Mouse (Mus musculus): ENCODE data around the gene Rcsd1. TPM values are rescaled to one million over a fixed set of nuclear protein-coding genes. Genes with fewer than 3 reads are reported as not detected.

Gene Rcsd1
- polyA plus RNA-seq (2012; rRNA removed): 3.8 and 4.6 TPM in 2 replicates

DNA sequence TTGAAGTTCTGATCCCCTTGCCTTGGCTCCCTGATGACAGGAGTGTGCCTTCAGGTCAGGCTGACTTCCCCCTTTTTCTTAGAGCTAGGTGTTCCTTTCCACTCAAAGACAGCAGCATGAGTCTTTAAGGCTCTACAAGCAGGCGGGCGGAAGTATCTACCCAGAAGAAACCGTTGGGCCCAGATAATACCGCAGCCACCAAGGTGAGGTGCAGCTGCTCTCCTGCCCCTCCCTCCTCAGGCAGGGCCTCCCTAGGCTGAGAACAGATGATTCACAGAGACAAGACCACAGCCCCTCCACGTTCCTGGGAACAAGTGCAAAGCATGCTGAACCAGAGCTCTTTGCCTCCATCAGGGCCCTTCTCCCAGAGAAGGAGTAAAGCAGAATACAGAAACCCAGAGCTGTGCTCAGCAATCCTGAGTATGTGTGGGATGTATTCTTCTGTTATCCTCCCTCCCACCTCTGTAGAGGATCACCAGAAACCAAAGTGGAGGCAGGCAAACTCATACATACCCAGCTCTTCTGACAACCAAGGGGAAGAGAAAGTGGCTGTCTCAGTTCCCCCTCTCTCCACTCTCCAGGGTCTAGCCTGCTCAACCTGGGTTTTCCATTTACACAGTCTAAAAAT is at the start of gene Rcsd1:
Gene Rcsd1, minus strand, starts transcription at position 129 of the 628 bp plus-strand sequence.
- DNase-seq: no peak
- no peak for TF ChIP-seq CTCF (IDR thresholded peaks at IDR 0.05; ENCODE audit: borderline replicate concordance, insufficient read depth, low read depth, low read length)
- TF ChIP-seq POLR2A (IDR thresholded peaks at IDR 0.05; ENCODE audit: borderline replicate concordance, insufficient read depth, low read length): no peak
- H3K27ac ChIP-seq (ENCODE audit: insufficient read depth, low read length): no peak within 1 kb of the TSS
- WGBS: 71% methylated on average over 5 of the region's 5 CpGs
- H3K27me3 ChIP-seq (ENCODE audit: control insufficient read depth, insufficient read depth, low read length): no peaks in the 10 kb centered on the region
- no peaks in the 10 kb centered on the region for H3K4me1 ChIP-seq (ENCODE audit: control insufficient read depth, insufficient read depth, low read length)
- H3K4me3 ChIP-seq (replicated peaks; ENCODE audit: insufficient read depth, low read depth, low read length): no peak within 1 kb of the TSS

DNA sequence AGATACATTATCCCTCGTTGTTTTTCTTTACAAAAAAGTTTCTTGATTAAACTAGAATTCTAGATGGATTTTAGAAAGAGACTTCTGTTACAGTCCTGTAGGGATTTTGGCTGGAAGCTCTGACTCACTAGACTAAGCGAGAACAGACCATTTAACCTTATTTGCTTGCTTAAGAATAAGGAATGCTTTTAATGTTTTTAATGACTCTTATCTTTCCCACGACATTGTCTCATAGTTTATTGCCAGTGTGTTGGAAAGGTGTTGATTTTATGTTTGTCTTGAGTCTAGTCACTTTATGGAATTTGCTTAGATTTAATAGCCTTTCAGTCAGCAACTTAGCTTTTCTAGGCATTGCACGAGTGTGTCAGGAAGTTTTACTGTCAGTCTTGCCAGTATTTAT is 45.6 kb upstream of the Rcsd1 start:
- Histone ChIP-seq H3K27ac (ENCODE audit: insufficient read depth, low read length) (no peak overlapping the region), H3K4me1 (ENCODE audit: control insufficient read depth, insufficient read depth, low read length) (no peaks in the 10 kb centered on the region), H3K4me3 (replicated peaks; ENCODE audit: insufficient read depth, low read depth, low read length) (no peak overlapping the region), H3K27me3 (ENCODE audit: control insufficient read depth, insufficient read depth, low read length) (no peaks in the 10 kb centered on the region)
- no peak for TF ChIP-seq POLR2A (IDR thresholded peaks at IDR 0.05; ENCODE audit: borderline replicate concordance, insufficient read depth, low read length)
- TF ChIP-seq CTCF (IDR thresholded peaks at IDR 0.05; ENCODE audit: borderline replicate concordance, insufficient read depth, low read depth, low read length): no peak
- DNase-seq: no peak
- WGBS: 71% methylated on average over 4 of the region's 4 CpGs

DNA sequence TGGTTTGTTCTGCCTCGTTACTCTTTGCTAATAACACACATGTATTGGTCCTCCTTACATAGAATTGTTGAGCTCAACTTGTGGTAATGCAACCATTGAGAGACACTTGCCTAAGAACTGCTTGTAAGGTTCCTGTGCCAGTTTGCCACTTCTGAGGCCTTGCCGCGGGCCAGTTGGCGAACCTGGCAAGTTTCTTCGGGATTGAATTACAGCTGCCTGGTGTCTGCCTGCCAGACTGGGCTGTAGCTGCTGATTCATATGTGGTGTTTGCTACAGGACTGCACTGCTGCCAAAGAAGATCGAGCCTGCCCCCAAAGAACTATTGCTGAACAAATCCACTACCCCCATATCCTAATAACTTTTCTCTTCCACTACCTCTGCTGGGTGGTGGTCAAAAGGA is 44.6 kb upstream of the Rcsd1 start:
- TF ChIP-seq POLR2A (IDR thresholded peaks at IDR 0.05; ENCODE audit: borderline replicate concordance, insufficient read depth, low read length): no peak
- no peak for TF ChIP-seq CTCF (IDR thresholded peaks at IDR 0.05; ENCODE audit: borderline replicate concordance, insufficient read depth, low read depth, low read length)
- Histone ChIP-seq H3K27me3 (ENCODE audit: control insufficient read depth, insufficient read depth, low read length) (no peaks in the 10 kb centered on the region), H3K27ac (ENCODE audit: insufficient read depth, low read length) (no peak overlapping the region), H3K4me1 (ENCODE audit: control insufficient read depth, insufficient read depth, low read length) (no peaks in the 10 kb centered on the region), H3K4me3 (replicated peaks; ENCODE audit: insufficient read depth, low read depth, low read length) (no peak overlapping the region)
- WGBS: 54% methylated on average over 6 of the region's 6 CpGs
- no peak for DNase-seq

DNA sequence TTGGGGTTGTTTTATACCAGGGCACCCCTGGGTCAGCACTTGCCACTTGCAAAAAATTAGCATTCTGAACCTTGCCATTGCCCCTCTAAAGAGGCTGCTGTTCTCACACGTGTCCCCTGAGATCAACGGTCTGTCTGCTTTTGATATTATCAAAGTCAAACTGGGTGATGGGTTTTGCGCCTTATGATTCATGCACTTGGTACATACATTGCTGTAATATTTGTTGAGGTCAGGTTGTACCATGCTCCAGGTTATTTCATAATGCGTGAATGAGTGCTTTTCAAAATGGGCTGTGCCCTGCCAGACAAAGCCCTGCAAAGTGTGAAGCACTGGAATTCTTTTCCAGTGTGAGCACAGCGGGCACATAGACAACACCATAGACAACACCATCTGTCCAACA is 42.3 kb upstream of the Rcsd1 start:
- Histone ChIP-seq H3K27me3 (ENCODE audit: control insufficient read depth, insufficient read depth, low read length) (no peaks in the 10 kb centered on the region), H3K4me1 (ENCODE audit: control insufficient read depth, insufficient read depth, low read length) (no peaks in the 10 kb centered on the region), H3K4me3 (replicated peaks; ENCODE audit: insufficient read depth, low read depth, low read length) (no peak overlapping the region), H3K27ac (ENCODE audit: insufficient read depth, low read length) (no peak overlapping the region)
- no peak for DNase-seq
- TF ChIP-seq POLR2A (IDR thresholded peaks at IDR 0.05; ENCODE audit: borderline replicate concordance, insufficient read depth, low read length): no peak
- no peak for TF ChIP-seq CTCF (IDR thresholded peaks at IDR 0.05; ENCODE audit: borderline replicate concordance, insufficient read depth, low read depth, low read length)
- WGBS: 73% methylated on average over 5 of the region's 5 CpGs

DNA sequence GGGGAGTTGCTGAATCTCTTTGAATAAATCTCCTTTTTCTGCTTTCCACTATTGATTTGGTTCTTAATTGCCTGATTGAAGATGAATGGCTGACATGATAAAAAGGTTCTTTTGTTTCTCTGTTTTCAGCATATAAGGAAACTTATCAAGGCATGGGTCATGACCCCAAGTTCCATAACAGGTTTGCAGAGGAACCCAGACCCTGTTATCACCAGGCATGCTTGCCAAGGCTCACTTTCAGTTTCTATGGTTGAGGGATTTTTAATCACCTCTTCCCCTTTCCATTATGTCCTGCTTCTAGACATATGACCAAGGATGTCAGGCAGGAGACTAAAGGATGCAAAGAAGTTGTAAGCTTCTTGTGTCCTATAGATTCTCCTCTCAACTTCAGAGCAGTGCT is 41.6 kb upstream of the Rcsd1 start:
- Histone ChIP-seq H3K4me1 (ENCODE audit: control insufficient read depth, insufficient read depth, low read length) (no peaks in the 10 kb centered on the region), H3K4me3 (replicated peaks; ENCODE audit: insufficient read depth, low read depth, low read length) (no peak overlapping the region), H3K27ac (ENCODE audit: insufficient read depth, low read length) (no peak overlapping the region), H3K27me3 (ENCODE audit: control insufficient read depth, insufficient read depth, low read length) (no peaks in the 10 kb centered on the region)
- DNase-seq: no peak
- TF ChIP-seq CTCF (IDR thresholded peaks at IDR 0.05; ENCODE audit: borderline replicate concordance, insufficient read depth, low read depth, low read length): no peak
- no peak for TF ChIP-seq POLR2A (IDR thresholded peaks at IDR 0.05; ENCODE audit: borderline replicate concordance, insufficient read depth, low read length)

DNA sequence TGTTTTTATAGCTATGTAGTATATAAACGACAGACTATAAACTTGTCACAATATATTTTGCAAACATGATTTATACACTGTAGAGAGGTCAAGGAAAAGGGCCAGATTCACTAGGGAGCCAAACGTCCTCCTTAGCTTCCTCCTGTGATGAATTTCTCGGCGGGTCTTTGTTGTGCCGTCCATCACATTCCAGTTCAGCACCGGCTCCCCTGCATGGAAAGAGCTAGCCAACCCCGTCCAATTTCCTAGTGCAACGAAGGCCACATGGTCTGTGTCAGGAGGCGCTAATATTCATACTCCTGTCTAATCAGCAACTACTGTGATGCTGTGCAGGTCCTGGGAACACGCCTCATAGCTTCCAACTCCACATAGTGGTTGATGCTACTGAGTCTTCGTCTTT is 38.5 kb upstream of the Rcsd1 start:
- DNase-seq: no peak
- 20% methylated on average over 11 of the region's 11 CpGs for WGBS
- no peak overlapping the region for H3K27ac ChIP-seq (ENCODE audit: insufficient read depth, low read length)
- H3K4me1 ChIP-seq (ENCODE audit: control insufficient read depth, insufficient read depth, low read length): no peaks in the 10 kb centered on the region
- no peak overlapping the region for H3K4me3 ChIP-seq (replicated peaks; ENCODE audit: insufficient read depth, low read depth, low read length)
- no peaks in the 10 kb centered on the region for H3K27me3 ChIP-seq (ENCODE audit: control insufficient read depth, insufficient read depth, low read length)
- TF ChIP-seq CTCF (IDR thresholded peaks at IDR 0.05; ENCODE audit: borderline replicate concordance, insufficient read depth, low read depth, low read length) (no peak), POLR2A (IDR thresholded peaks at IDR 0.05; ENCODE audit: borderline replicate concordance, insufficient read depth, low read length) (no peak)

DNA sequence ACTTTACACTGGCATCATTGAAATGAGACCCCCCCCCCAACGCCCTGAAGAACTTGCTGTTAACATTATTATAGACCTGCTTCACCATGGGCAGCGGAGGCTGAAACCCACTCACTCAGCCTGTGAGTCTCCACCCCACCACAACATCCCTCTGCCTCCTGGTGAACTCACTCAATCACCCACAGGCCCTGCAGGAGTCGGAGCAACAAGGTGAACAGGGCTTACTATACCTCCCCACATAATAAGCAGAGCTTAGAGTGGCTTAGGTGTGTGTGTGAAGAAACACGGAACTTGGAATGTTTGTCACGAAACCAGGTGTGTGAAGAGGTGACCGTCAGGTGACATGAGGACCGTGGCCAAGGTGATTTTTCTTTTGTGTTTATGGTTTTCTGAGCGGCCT is 32.4 kb upstream of the Rcsd1 start:
- no peak overlapping the region for H3K4me3 ChIP-seq (replicated peaks; ENCODE audit: insufficient read depth, low read depth, low read length)
- no peak overlapping the region for H3K27ac ChIP-seq (ENCODE audit: insufficient read depth, low read length)
- 88% methylated on average over 8 of the region's 8 CpGs for WGBS
- no peak for DNase-seq
- no peak for TF ChIP-seq CTCF (IDR thresholded peaks at IDR 0.05; ENCODE audit: borderline replicate concordance, insufficient read depth, low read depth, low read length)
- no peak for TF ChIP-seq POLR2A (IDR thresholded peaks at IDR 0.05; ENCODE audit: borderline replicate concordance, insufficient read depth, low read length)
- no peaks in the 10 kb centered on the region for H3K4me1 ChIP-seq (ENCODE audit: control insufficient read depth, insufficient read depth, low read length)
- no peaks in the 10 kb centered on the region for H3K27me3 ChIP-seq (ENCODE audit: control insufficient read depth, insufficient read depth, low read length)

DNA sequence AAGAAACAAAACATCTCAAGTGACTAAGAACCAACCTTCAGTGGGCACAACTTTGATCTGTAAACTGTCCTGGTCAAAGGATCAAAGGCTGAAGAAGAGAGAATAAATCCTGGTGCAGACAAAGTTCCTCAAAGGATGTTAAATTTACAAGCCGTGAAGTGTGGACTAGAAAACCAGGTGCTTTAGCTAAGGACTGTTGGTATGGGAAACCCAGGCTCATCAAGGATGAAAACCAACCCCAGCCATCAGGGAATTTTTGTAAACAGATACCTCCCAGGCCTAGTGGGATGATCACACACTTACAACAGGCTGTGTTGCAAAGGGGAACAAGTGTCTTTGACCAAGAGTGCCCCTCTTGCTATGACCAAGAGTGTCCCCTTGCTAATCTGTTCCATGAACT is 29.4 kb upstream of the Rcsd1 start:
- Histone ChIP-seq H3K4me3 (replicated peaks; ENCODE audit: insufficient read depth, low read depth, low read length) (no peak overlapping the region), H3K27ac (ENCODE audit: insufficient read depth, low read length) (no peak overlapping the region), H3K27me3 (ENCODE audit: control insufficient read depth, insufficient read depth, low read length) (no peaks in the 10 kb centered on the region), H3K4me1 (ENCODE audit: control insufficient read depth, insufficient read depth, low read length) (no peaks in the 10 kb centered on the region)
- no peak for TF ChIP-seq POLR2A (IDR thresholded peaks at IDR 0.05; ENCODE audit: borderline replicate concordance, insufficient read depth, low read length)
- 87% methylated on average over 1 of the region's 1 CpGs for WGBS
- no peak for DNase-seq

Measured in cerebellum, adult 2 months (tissue).